Mouse (Mus musculus) olfactory bulb, adult 2 months (tissue): ENCODE data around the gene Bnc1. TPM values are rescaled to one million over a fixed set of nuclear protein-coding genes. Genes with fewer than 3 reads are reported as not detected.

Experiments
- H3K27ac ChIP-seq: fragments of 200-500 bp; 2 replicates; pipeline ENCODE4 v1.5.1; 2012; ENCODE audit warnings: low read depth, low read length; ENCODE audit not compliant: insufficient read depth
- H3K4me1 ChIP-seq: fragments of 200-500 bp; 2 replicates; pipeline ENCODE4 v1.6.1; 2012; ENCODE audit warnings: low read length; ENCODE audit not compliant: control insufficient read depth, insufficient read depth
- H3K4me3 ChIP-seq: fragments of 200-500 bp; 2 replicates; pipeline ENCODE4 v1.5.1; 2012; ENCODE audit warnings: mild to moderate bottlenecking, low read depth, low read length, moderate library complexity; ENCODE audit not compliant: insufficient read depth
- CTCF ChIP-seq: fragments of 200-500 bp; IDR thresholded peaks from 2 replicates; pipeline ENCODE4 v1.5.1; 2012; ENCODE audit warnings: low read depth, mild to moderate bottlenecking, low read length, moderate library complexity; ENCODE audit not compliant: insufficient read depth
- POLR2A ChIP-seq: fragments of 200-500 bp; IDR thresholded peaks from 2 replicates; pipeline ENCODE4 v1.6.1; 2012; ENCODE audit warnings: mild to moderate bottlenecking, low read depth, low read length, moderate library complexity; ENCODE audit not compliant: insufficient read depth
- WGBS: fragments of 180-500 bp; shearing (Covaris S2); methylation state at CpG from one replicate; pipeline ENCODE4 v1.1.7; 2018; 5-methylcytosine and 5-hydroxymethylcytosine counted together
- polyA plus RNA-seq: library from polyadenylated mRNA; stranded (reverse); fragments of >200 nt; gene quantifications from 2 replicates; pipeline ENCODE4 v1.2.4, GENCODE M21; 2012; ENCODE audit warnings: low replicate concordance; ENCODE audit not compliant: missing spikeins, insufficient read depth, insufficient read length

Gene Bnc1
- polyA plus RNA-seq, 1 experiment: not detected

DNA sequence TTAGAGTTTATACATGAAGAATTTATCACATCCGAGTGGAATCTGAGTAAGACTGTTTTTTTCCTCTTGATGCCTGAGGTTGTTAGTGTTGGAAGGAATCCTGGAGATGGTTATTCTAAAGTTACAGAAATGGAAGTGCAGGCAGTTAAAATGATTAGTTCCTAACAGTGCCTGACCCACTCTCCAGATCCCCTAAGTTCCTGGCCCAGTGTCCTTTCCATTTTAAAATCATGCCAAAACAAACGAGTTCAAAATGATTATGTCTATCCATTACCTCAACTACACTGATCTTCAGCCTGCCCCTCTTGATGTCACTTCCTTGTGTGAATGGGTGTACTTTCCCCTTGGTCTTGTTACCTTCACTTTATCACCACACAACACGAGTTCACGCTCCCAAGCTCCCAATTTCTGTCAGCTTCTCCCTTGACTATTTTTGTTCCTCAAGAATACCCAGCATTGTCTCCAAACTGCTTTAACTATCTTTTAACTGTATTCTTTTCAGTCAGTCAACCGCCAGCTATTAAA lies 59.5 kb downstream of the Bnc1 start:
- TF ChIP-seq CTCF: no peak
- no peak overlapping the region for H3K27ac ChIP-seq
- H3K4me1 ChIP-seq: peaks cover 8% of the 10 kb centered on the region; the same call in 1 of the 2 replicates
- peak overlapping the region; percentile 26 for H3K4me3 ChIP-seq
- 13% methylated on average over 5 of the region's 5 CpGs for WGBS

DNA sequence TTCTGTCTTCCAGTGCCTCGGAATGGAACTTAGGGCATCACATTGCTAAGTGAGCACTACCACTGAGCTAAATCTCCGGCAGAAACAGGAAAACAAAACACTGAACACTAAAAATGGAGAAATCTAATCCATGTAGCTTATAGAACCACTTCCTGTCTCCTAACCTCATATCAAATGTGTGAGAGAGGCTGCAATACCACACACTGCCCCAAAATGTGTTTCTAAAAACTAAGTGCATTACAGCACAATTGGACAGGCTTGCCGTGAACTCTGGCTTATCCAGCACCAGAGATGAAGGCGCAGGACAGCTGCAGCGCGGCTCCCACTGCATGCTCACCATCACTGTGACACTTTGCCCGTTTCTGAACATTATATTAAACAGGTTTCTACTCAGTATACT lies 63.1 kb downstream of the Bnc1 start:
- WGBS: 47% methylated on average over 7 of the region's 7 CpGs
- H3K4me1 ChIP-seq: peaks cover 5% of the 10 kb centered on the region; the same call in 1 of the 2 replicates
- H3K4me3 ChIP-seq: no peak overlapping the region
- H3K27ac ChIP-seq: no peak overlapping the region
- no peak for TF ChIP-seq CTCF

DNA sequence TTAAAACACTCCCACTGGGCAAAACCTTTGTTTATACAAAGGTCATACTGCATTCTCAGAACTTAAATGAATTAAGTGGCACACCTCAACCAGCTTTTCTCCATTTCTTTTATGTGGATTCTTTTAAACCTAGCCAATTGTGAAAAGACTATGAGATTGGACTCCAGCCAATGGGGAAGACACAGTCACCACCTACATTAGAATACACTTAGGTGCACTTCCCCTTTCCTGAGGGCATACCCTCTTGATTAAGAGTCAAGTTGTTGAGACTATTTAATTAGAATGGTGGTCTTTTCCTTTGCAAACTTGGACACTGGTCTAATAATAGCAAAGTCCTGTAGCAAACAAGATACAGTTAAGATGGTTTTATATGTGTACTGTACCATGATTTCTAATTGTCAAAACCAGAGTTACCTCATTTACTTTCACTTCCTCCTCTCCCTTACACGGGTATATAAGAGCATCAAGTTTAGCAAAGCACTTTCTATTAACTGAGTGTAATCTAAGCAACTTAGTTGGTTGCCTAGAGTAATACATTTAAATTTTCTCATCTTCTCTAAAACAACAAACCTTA lies 70.6 kb downstream of the Bnc1 start:
- Histone ChIP-seq H3K4me3 (no peak overlapping the region), H3K4me1 (no peaks in the 10 kb centered on the region), H3K27ac (no peak overlapping the region)
- WGBS: 38% methylated on average over 1 of the region's 1 CpGs
- TF ChIP-seq POLR2A: no peak
- TF ChIP-seq CTCF: no peak

DNA sequence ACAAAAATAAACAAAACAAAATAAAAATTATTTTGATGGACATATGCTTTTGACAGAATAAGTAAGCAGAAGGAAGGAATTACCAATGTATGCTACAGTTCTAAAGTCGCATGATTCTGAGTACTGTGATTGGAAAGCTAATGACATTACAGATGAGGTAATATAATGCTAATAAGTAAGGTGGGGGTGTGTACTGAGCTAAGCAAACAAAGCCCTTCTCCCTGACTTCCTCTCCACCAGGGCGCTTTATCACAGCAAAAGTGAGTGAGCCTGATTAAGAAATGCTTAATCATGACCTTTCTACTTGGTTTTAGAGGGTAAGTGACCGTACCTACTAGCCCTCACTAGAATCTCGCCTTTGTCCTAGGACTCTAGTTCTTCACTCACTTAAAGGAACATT lies 71.8 kb downstream of the Bnc1 start:
- TF ChIP-seq POLR2A: no peak
- no peak for TF ChIP-seq CTCF
- H3K4me1 ChIP-seq: no peaks in the 10 kb centered on the region
- WGBS: 94% methylated on average over 4 of the region's 4 CpGs
- no peak overlapping the region for H3K4me3 ChIP-seq
- H3K27ac ChIP-seq: no peak overlapping the region

DNA sequence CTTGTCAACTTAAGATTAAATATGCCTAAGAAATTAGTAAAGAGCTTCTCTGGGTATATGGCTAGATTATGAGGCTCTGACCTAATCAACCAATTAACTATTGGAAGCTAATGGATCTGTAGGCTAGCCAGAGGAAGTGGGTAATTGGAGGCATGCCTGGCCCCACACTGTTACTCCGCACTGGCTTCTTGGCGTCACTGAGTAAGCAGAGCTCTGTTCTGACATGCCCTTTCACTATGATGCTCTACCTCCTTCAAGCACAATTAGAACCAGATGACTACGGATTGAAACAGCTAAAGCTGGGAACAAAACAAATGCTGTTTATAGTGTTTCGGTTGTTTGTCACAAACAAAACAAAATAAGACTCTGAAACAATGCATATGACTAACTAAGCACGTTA lies 73.8 kb downstream of the Bnc1 start:
- no peak overlapping the region for H3K4me3 ChIP-seq
- no peaks in the 10 kb centered on the region for H3K4me1 ChIP-seq
- TF ChIP-seq POLR2A: no peak
- no peak for TF ChIP-seq CTCF
- WGBS: 30% methylated on average over 5 of the region's 5 CpGs
- no peak overlapping the region for H3K27ac ChIP-seq

Other genes starting within 250 kb of the Bnc1 start
- not detected in 2 replicates for gene Ramac, start 229.4 kb downstream of the Bnc1 start, polyA plus RNA-seq
- not detected in 2 replicates for gene 3110040N11Rik, start 202.8 kb downstream of the Bnc1 start, polyA plus RNA-seq
- 204 and 340 TPM in 2 replicates for gene Btbd1, start 162.9 kb downstream of the Bnc1 start, polyA plus RNA-seq
- gene Gm10160, start 136.5 kb downstream of the Bnc1 start, polyA plus RNA-seq: not detected in 2 replicates
- not detected in 2 replicates for gene Tm6sf1, start 133.3 kb downstream of the Bnc1 start, polyA plus RNA-seq
- not detected in 2 replicates for gene Hdgfl3, start 57.8 kb downstream of the Bnc1 start, polyA plus RNA-seq
- gene Sh3gl3, start 181.5 kb upstream of the Bnc1 start, polyA plus RNA-seq: not detected in 2 replicates